Mouse (Mus musculus) B cell, adult 2 months (primary cell): ENCODE measurements at regions not wholly inside any gene's neighbourhood (a gene's known extent, or its start where the extent isn't known, plus 50 kb on each side); places are given as distances from the start of the nearest gene placed in this dataset.

Experiments
- DNase-seq, 2 experiments: peaks; one replicate each; pipeline ENCODE4 v3.0.0; 2022

GRCm38 (mm10) chr10:117526008-117526833 lies 103.1 kb upstream of the Cpm start:
- DNase-seq: no peak

DNA sequence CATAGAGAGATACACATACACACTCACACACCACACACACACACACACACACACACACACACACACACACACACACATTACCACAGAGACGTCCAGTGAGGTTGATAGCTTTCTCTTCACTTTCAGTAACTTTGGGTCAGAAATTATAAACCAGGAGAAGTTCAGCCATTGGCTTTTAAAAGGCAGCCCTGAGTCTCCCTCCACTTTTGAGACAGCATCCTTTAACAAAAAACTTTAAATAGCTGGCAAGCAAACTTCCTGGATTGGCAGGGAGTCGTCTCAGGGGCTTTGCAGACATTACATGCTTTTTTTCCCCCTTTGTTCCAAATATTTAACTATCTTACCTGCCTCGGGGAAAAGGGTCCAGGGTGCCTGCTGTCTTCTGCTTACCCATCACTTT lies 103.7 kb upstream of the Cpm start:
- no peak for DNase-seq

GRCm38 (mm10) chr10:117524926-117525565 lies 104.3 kb upstream of the Cpm start:
- no peak for DNase-seq

DNA sequence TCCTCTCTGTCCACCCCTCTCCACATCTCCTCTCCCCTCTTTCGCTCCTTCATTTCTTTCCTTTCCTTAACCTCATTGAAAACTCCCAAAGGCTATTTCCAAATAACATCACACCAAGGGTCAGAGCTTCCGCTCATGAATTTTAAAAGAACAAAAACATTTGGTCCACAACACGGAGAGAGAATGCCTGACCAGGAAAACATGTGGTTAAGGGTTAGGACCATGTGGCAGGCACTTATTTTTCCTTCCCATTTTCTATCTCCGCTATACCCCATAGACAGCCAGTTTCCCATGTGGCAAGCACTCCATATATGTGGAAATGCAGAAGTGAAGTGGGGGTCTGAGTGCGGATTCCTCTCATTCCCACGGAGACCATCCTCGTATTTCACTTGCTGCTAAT lies 105.2 kb upstream of the Cpm start:
- DNase-seq: no peak

GRCm38 (mm10) chr10:117522906-117523829 lies 106.1 kb upstream of the Cpm start:
- no peak for DNase-seq

- no peak for DNase-seq
Observed at GRCm38 (mm10) chr10:117522373-117522772, 106.9 kb upstream of the Cpm start.

GRCm38 (mm10) chr10:117521315-117522270 lies 107.7 kb upstream of the Cpm start:
- no peak for DNase-seq

GRCm38 (mm10) chr10:117520536-117521314 lies 108.6 kb upstream of the Cpm start:
- DNase-seq: no peak

DNA sequence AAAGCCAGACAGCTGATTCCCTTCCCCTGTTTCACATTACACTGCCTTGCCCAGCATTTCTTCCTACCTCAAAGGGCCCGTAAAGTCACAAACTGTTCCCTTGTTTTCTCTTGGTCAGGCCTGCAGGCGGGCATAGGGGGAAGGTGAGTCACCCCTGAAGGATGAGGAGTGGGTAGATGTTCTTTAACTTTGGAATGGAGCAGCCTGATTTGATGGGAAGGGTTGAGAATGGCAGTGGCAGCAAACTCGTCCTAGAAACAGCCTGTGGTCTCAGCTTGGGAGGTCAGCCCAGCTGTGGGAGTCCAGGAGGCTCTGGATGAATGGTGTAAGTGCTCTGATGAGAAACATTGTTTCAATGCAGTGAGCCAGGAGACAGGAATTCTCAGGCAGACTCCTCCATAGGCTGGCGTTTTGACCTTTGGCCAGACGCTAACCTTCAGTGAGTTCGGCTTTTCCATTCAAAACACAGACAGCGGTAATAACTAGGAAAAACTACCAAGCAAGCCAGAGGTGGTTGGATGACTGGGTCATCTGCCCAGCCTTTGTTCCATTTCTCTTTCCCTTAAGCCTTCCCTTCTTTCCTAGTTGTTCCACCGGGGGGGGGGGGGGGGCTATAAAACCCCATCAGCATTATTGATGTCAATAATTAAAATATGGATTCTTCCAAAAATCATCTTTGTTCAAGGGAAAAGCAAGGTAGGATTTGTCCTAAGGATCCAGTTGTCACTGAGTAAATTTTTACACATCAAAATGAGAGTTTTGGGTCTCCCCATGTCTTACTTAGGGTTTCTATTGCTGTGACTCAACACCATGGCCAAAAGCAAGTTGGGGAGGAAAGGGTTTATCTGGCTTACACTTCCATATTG lies 109.4 kb upstream of the Cpm start:
- no peak for DNase-seq

GRCm38 (mm10) chr10:117518793-117519669 lies 110.3 kb upstream of the Cpm start:
- no peak for DNase-seq

DNA sequence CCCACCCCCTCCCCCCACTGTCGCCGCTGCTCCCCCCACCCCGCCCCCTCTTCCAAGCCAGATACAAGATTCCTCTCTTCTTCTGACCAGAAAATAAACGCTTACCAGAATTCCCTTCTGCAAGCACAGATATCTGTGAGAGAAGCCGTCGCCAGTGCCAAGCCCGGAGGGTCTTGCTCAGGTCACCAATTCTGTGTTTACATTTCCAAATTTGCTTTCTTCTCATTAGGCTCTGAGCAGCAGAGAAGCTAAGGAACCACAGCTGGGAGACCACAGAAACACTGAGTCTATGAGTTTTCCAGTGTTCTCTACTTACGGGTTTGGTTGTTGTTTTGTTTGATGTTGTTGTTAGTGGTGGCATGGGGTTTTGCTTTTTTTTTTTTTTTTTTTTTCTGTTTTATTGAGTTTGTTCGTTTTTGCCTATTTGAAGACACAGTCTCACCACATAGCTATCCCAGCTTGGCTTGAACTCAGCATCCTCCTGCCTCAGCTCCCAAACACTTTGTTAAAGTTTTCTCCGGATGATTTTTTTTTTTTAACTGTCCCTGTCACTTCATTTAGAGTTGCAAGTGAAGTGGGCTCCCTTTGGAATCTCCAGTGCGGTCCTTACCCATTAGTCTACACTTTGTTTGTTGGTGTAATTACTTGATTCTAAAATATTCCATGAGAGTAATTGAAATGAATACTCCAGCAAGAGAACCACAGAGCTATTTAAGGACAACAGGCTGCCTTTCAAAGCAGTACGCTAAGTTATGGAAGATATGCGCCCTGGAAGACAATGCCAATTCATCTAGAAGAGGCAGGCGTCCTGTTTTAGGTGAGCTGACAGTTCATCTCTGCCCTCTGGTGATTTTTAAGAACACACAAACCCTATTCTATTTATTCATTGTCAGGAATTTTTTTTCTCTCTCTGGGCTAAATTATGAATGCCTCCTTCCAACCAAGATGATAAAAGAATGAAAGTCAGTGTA lies 111.2 kb upstream of the Cpm start:
- DNase-seq: no peak

- DNase-seq: no peak
Observed at GRCm38 (mm10) chr10:117517071-117517714, 112.1 kb upstream of the Cpm start.

- DNase-seq: no peak
Observed at GRCm38 (mm10) chr10:117516510-117516909, 112.8 kb upstream of the Cpm start.

DNA sequence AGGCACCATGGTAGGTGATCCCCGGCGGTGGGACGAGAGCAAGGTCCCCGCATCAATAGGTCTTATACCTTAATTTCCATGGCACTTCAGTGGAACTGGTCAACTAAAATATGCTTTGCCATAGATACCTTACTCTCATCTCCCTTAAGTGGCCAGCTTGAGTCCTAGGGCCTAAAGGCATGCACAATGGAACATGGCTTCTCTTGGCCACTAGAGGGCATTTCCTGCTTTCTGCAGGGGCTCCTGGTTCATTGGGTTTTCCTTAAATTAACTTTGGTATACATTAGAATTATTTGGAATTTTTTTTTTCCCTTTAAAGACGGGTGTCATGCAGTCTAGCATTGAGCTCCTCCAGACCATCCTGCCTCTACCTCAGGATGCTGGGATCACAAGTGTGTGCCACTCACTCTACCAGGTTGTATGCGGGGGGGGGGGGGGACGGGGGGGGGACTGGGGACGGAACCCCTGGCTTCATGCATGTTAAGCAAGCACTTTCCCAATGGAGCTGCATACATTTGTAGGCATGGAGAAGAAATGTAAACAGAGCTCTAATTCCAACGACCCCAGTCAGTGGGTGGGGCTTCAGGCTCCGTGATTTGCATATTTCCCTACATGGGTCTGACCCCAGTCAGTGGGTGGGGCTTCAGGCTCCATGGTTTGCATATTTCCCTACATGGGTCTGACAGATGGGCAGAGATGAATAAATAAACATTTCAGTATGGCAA lies 113.4 kb upstream of the Cpm start:
- peak; percentile 63 to 68 for DNase-seq

- DNase-seq: no peak
Observed at GRCm38 (mm10) chr10:117515039-117515438, 114.3 kb upstream of the Cpm start.

DNA sequence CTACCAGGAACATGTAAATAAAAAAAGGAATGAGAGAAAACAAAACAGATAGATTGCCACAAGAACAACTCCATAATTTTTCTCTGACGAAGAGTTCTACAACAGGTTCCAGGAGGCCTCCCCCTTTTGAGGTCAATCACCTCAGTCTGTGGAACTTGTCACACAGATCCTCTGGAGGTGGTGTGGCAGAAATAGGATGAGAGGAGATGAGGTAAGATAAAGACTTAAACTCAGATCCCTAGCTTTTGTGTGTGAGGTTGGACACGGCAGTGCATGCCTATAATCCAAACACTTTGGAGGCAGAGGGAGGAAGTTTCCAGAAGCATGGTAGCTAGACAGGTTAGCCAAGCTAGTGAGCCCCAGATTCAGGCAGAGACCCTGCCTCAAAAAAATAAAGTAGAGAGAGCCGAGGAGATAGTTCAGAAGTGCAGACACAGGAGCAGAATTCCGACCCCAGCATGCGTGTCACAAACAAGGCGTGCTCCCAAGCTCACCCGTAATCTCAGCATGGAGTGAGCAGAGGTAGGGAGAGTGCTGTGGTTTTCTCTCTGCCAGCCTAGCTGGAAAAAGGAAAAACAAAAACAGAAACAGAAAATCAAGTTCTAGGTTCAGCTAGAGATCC lies 115.3 kb upstream of the Cpm start:
- DNase-seq: no peak
